Mouse (Mus musculus) adipose tissue, adult 10 weeks (tissue): ENCODE measurements around the gene Steap3. TPM values are rescaled to one million over a fixed set of nuclear protein-coding genes. Genes with fewer than 3 reads are reported as not detected.

ENCODE experiments used
- polyA plus RNA-seq: library from polyadenylated mRNA; stranded (reverse); fragments of 350-450 nt; fragmentation: Illumina TruSeq; extraction: RNeasy Lipid Tissue Mini Kit (QIAGEN cat#74804); gene quantifications from one replicate; pipeline ENCODE4 v1.2.3, GENCODE M21; 2014; ENCODE audit warnings: low read depth, low replicate concordance

Steap3 gene
- 20.6 TPM for polyA plus RNA-seq

GRCm38 (mm10) chr1:120272605-120273004 lies at the start of gene Steap3:
Gene Steap3, minus strand, starts transcription at chr1:120272705.

Other genes with a start within 250 kb of the Steap3 start
- gene Tmem37, start 198.6 kb downstream of the Steap3 start, polyA plus RNA-seq: 31.8 TPM
- 1,902 TPM for gene Dbi, start 151.6 kb downstream of the Steap3 start, polyA plus RNA-seq
- gene 3110009E18Rik, start 151.5 kb downstream of the Steap3 start, polyA plus RNA-seq: 4.7 TPM
- not detected for gene C1ql2, start 67.9 kb upstream of the Steap3 start, polyA plus RNA-seq
- gene Marco, start 232.3 kb upstream of the Steap3 start, polyA plus RNA-seq: 0.82 TPM